Mouse (Mus musculus) limb, embryonic 14.5 days (tissue): ENCODE measurements at regions not wholly inside any gene's neighbourhood (a gene's known extent, or its start where the extent isn't known, plus 50 kb on each side); places are given as distances from the start of the nearest gene placed in this dataset.

Experiments used
- ATAC-seq: fragments of 200-750 bp; cut with Nextera tagmentation; 2 replicates; pipeline ENCODE4 v1.8.0; 2017; ENCODE audit warnings: low read depth, moderate number of reproducible peaks, moderate TSS enrichment; ENCODE audit not compliant: low FRiP score
- DNase-seq: peaks from one replicate; pipeline ENCODE4 v3.0.0-alpha.2; 2015; ENCODE audit warnings: low spot score
- H3K27ac ChIP-seq: fragments of 300-500 bp; sonication (generic); replicated peaks from 2 replicates; pipeline ENCODE4 v1.5.1; 2014; ENCODE audit warnings: low read depth, mild to moderate bottlenecking, low read length, moderate library complexity, mixed read lengths
- H3K27me3 ChIP-seq: fragments of 300-500 bp; sonication (generic); 2 replicates; pipeline ENCODE4 v1.6.1; 2014; ENCODE audit warnings: low read length, mixed read lengths; ENCODE audit not compliant: control insufficient read depth, insufficient read depth
- H3K36me3 ChIP-seq: fragments of 300-500 bp; sonication (generic); 2 replicates; pipeline ENCODE4 v1.6.1; 2014; ENCODE audit warnings: mild to moderate bottlenecking, low read length, moderate library complexity, mixed read lengths; ENCODE audit not compliant: control insufficient read depth, insufficient read depth
- H3K4me1 ChIP-seq: fragments of 300-500 bp; sonication (generic); 2 replicates; pipeline ENCODE4 v1.6.1; 2014; ENCODE audit warnings: antibody characterized with exemption, low read length, mixed read lengths; ENCODE audit not compliant: control insufficient read depth, insufficient read depth
- H3K4me2 ChIP-seq: fragments of 300-500 bp; sonication (generic); replicated peaks from 2 replicates; pipeline ENCODE4 v1.6.1; 2014; ENCODE audit warnings: low read depth, mild to moderate bottlenecking, low read length, moderate library complexity; ENCODE audit not compliant: severe bottlenecking
- H3K4me3 ChIP-seq: fragments of 300-500 bp; sonication (generic); replicated peaks from 2 replicates; pipeline ENCODE4 v1.5.1; 2014; ENCODE audit warnings: low read length
- H3K9ac ChIP-seq: fragments of 300-500 bp; sonication (generic); 2 replicates; pipeline ENCODE4 v1.6.1; 2014; ENCODE audit warnings: mild to moderate bottlenecking, low read depth, low read length, moderate library complexity; ENCODE audit not compliant: severe bottlenecking
- H3K9me3 ChIP-seq: fragments of 300-500 bp; sonication (generic); 2 replicates; pipeline ENCODE4 v1.6.1; 2016; ENCODE audit warnings: low read length; ENCODE audit not compliant: control insufficient read depth
- POLR2A ChIP-seq: fragments of 200-500 bp; IDR thresholded peaks from 2 replicates; pipeline ENCODE4 v1.8.0; 2012; ENCODE audit warnings: inconsistent platforms, mild to moderate bottlenecking, moderate library complexity, borderline replicate concordance; ENCODE audit not compliant: insufficient read depth, insufficient read length; ENCODE audit errors: extremely low read depth
- WGBS: fragments of 180-500 bp; shearing (Covaris S2); extraction: QIAGEN DNeasy Blood & Tissue Kit; methylation state at CpG from one replicate; pipeline ENCODE4 v1.1.7; 2014; 5-methylcytosine and 5-hydroxymethylcytosine counted together

DNA sequence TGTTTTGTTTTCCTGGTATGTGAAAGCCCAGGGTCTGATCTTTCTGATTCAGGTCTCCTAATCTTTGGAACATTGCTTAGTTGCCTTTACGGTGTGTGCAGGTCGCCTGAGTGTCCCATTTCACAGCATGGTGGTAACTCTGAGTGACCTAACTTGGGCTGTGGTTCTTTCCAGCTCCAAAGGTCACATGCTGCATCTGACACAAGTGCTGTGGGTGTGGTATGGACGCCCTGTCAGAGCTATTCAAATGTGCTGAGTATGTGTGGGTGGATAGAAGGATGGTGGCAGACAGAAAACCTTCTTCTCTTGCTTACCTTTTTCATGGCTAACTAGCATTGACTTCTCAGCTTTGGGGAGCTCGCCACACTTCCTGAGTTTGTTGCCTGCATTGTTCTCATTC is 201.8 kb downstream of the Foxo1 start:
- TF ChIP-seq POLR2A: no peak
- 78% methylated on average over 4 of the region's 4 CpGs for WGBS
- no peaks in the 10 kb centered on the region for H3K36me3 ChIP-seq
- DNase-seq (no peak), ATAC-seq (no peak)
- no peaks in the 10 kb centered on the region for H3K27me3 ChIP-seq
- no peak overlapping the region for H3K27ac ChIP-seq
- H3K4me1 ChIP-seq: no peaks in the 10 kb centered on the region
- no peak overlapping the region for H3K4me3 ChIP-seq
- H3K9me3 ChIP-seq: peaks cover 12% of the 10 kb centered on the region
- H3K4me2 ChIP-seq: no peak overlapping the region
- H3K9ac ChIP-seq: no peak overlapping the region

GRCm38 (mm10) chr3:52469397-52469796 is 201.3 kb downstream of the Foxo1 start:
- H3K4me3 ChIP-seq: no peak overlapping the region
- no peaks in the 10 kb centered on the region for H3K36me3 ChIP-seq
- no peaks in the 10 kb centered on the region for H3K4me1 ChIP-seq
- no peak for ATAC-seq
- 94% methylated on average over 5 of the region's 5 CpGs for WGBS
- no peak overlapping the region for H3K9ac ChIP-seq
- H3K27ac ChIP-seq: no peak overlapping the region
- H3K27me3 ChIP-seq: no peaks in the 10 kb centered on the region
- no peak overlapping the region for H3K4me2 ChIP-seq
- no peak for DNase-seq
- peaks cover 12% of the 10 kb centered on the region for H3K9me3 ChIP-seq
- TF ChIP-seq POLR2A: no peak

DNA sequence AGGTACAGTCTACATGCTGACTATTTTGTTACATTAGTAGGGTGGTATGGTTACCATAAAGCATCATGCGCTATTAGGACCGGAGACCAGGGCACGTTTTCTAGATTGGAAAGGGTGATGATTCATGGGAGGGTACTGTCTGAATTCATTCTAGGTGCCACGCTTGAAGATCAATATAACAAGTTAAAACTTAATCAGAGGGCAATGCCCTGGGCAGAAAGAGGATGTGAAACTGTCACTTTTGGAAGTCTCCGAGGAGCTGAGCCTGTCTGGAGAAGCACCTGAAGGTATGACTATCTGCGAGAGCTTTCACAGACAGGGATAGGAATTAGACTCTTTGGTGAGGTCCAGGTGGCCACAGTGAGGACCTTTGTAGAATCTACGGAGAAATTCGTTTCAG is 200.2 kb downstream of the Foxo1 start:
- H3K4me3 ChIP-seq: no peak overlapping the region
- WGBS: 92% methylated on average over 8 of the region's 8 CpGs
- 0 out of 2 replicates have a peak, but pooled peaks cover 3% of the 10 kb centered on the region for H3K4me1 ChIP-seq
- TF ChIP-seq POLR2A: no peak
- no peak for DNase-seq
- no peaks in the 10 kb centered on the region for H3K27me3 ChIP-seq
- no peaks in the 10 kb centered on the region for H3K36me3 ChIP-seq
- H3K4me2 ChIP-seq: no peak overlapping the region
- H3K9me3 ChIP-seq: peaks cover 12% of the 10 kb centered on the region
- no peak overlapping the region for H3K9ac ChIP-seq
- no peak for ATAC-seq
- H3K27ac ChIP-seq: no peak overlapping the region

DNA sequence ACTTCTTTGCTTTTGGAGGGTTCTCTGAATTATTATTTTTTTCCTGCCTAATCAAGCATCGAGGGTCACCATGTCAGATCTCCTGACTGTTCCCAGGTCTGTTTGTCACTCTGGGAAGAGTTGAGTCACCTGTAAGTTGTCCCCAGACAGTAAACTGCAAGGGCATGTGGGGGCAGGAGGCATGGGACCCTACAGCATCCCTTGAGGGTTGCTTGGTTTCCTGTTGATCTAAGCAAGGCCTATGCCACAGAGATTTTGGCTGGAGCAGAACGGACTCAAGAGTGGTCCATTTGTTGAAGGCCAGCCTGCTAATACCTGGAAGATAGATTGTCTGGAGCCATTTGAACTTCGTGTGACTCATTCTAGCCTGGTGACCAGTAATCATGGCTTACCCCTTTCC is 199.7 kb downstream of the Foxo1 start:
- Histone ChIP-seq H3K9me3 (peaks cover 12% of the 10 kb centered on the region), H3K4me2 (no peak overlapping the region), H3K4me3 (no peak overlapping the region), H3K4me1 (0 out of 2 replicates have a peak, but pooled peaks cover 3% of the 10 kb centered on the region), H3K27me3 (no peaks in the 10 kb centered on the region), H3K27ac (no peak overlapping the region), H3K36me3 (no peaks in the 10 kb centered on the region), H3K9ac (no peak overlapping the region)
- no peak for TF ChIP-seq POLR2A
- DNase-seq (no peak), ATAC-seq (no peak)
- 80% methylated on average over 3 of the region's 3 CpGs for WGBS

GRCm38 (mm10) chr3:52466984-52467565 is 198.9 kb downstream of the Foxo1 start:
- no peak for ATAC-seq
- H3K4me2 ChIP-seq: no peak overlapping the region
- 0 out of 2 replicates have a peak, but pooled peaks cover 3% of the 10 kb centered on the region for H3K4me1 ChIP-seq
- H3K27ac ChIP-seq: no peak overlapping the region
- no peaks in the 10 kb centered on the region for H3K36me3 ChIP-seq
- no peak for DNase-seq
- no peak for TF ChIP-seq POLR2A
- no peak overlapping the region for H3K9ac ChIP-seq
- no peaks in the 10 kb centered on the region for H3K27me3 ChIP-seq
- no peak overlapping the region for H3K4me3 ChIP-seq
- 49% methylated on average over 11 of the region's 11 CpGs for WGBS
- H3K9me3 ChIP-seq: peaks cover 12% of the 10 kb centered on the region
